Mouse (Mus musculus) kidney, postnatal 14 days (tissue): ENCODE data around the gene Cntn3.

Experiments
- DNase-seq: peaks from one replicate; pipeline ENCODE4 v3.0.0; 2022; ENCODE audit warnings: mixed read lengths

Cntn3 gene

DNA sequence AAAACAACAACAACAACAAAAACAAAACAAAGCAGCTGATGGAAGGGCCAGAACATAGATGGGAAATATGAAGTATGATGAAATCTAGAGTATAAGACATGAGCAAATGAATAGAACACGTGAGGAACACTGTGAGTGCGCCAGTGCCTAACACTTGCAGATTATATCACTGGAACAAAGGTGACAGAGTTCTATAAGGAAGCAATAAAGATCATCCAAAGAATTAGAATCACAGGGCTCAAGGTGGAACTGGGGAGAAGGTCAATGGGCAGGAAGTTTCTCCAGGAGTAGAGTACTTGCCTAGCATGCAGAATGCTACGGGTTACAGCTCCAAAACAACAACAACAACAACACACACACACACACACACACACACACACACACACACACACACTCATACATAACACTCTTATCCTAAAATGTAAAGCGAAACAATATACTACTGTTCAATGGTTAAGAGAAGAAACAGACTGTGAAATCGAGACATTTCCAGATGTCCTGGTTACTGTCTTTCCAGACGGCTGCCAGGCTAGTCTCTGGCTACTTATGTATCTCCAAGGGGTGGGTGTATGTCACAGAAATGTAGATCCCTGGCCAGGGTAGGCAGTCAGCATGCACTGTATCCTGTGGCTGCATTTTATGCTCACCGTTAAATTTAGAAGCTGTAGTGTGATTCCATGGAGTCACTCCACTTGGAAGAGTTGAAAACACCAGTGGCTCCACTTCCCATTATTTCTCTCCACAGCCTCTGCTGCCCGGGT, 94.4 kb downstream of the Cntn3 start:
- DNase-seq: no peak

DNA sequence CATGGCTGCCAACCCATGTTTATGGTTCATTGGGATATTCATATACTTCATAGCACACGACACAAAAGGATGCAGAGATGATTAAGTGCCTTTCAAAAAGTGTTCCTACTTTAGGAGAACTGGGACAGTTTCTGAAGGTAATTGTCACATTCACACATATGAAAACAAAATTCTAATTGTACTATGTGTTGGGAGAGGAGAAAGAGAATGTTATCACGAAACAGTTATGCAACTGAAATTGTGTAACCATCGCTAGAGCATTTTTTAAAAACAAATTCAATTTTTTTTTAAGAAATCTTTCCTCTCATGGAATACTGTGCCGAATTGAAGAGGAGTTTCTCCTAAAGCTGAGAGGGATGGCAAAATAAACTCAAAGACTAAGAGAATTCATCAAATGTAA, 134.5 kb downstream of the Cntn3 start:
- no peak for DNase-seq

DNA sequence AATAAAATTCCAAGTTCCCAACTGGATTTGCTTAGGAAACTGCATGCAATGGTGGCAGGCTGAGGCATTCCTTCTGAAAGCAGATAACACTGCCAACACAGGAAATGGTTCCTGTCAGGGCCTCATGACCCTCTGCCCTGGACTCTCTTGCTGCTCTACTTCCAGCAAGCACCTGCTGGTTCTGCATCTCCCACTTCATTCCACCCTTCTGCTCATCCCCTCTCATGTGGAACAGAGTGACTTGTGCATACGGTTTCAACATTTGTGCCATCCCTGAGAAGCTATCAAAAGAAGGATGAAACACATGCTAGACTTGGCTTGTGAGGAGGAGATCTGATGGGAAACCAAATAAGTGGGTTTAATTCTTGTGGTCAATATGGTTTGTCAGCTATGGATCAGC, 145.4 kb downstream of the Cntn3 start:
- DNase-seq: no peak

DNA sequence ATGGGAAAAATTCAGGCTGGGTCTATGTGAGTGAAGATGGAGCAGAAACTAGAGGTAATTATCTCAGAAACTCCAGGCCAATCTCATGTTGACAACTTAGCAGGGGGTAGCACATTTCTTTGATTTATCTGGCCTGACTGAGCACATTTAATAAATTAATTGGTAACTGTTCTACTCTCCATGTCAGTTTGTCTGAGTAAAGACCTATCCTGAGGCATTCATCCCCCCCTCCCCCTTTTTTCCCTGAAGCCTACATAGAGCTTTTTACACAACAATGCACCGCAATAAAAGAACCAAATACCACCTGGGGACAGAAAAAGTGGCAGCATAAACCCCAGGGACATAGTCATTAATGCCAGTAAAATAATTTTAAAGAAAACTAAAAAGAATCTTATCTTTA, 151.1 kb downstream of the Cntn3 start:
- no peak for DNase-seq

DNA sequence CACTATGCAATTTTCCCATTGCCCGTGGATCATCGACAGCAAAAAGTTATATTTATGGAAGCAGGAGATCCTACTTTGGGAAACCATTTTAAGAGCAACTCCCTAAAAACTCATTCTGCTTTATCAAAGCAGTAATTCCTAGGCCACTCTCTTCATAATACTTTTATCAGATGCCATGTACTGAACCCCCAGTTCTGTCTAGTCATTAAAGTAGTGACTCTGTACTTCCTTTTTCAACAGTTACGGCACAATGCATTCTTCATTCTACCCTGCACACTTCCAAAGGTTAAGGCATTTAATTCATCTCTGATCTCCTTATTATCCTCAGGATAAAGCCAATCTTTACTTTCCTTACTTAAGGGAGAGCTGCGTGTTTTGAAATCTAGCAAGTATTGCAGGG, 184.3 kb downstream of the Cntn3 start:
- DNase-seq: no peak

DNA sequence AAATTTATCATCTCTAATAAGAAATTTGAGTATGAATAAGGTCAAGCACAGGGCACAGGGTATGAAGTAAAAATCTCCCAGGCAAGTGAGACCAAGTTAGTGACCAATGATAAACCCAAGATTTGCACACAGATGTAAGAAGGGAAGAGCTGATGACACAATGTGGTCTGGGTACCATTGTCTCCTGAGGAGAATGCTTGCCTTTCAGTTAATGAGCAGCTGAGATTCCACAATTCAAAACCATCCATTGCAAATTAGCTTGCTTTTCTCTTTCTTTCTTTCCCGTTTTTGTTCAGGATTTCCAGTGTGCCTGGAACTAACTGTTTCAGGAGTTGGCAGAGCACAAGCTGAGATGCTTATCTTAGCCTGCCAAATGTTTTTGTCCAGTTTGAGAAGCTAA, 200.8 kb downstream of the Cntn3 start:
- DNase-seq: no peak

DNA sequence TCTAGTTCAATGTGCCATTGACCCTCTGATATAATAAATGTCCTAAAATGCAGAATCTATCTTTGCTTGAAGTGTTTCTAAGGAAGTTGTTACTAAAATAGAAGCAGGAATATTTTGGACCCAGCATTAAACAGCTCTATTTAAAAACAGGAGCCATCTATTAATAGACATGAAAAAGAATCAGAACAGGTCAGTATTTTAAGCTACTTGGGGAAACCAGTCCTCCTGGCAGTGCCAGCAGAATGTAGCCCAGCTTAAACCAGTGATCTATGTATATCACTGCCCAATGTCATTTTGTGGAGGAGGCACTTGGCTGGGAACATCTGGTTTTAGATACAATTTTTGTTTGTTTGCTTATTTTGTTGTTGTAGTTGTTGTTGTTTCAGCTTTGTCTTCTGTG, 209.0 kb downstream of the Cntn3 start:
- no peak for DNase-seq

DNA sequence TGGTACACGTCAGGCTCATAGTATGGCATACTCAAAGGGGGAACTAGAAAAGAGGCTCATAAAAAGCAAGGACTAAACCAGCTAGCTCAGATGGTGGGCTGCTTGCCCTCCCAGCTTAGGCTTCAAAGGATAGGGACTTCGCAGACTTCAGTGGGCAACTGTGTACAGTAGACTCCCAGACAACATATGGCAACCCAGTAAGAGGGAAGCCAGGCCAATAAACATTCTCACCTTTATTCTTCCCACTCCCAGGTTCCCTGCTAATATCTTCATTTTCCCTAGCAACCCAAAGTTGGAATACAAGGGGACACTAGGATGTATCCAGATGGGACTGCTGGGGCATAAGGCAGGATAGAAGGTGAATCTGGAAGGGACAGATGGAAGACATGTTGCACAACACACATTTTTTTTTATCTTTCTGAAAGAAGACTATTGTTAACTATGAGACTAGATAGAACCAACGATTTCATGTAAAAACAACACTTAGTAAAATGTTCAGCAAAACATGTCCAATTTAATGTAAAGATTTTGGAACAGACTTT, 209.5 kb downstream of the Cntn3 start:
- no peak for DNase-seq

DNA sequence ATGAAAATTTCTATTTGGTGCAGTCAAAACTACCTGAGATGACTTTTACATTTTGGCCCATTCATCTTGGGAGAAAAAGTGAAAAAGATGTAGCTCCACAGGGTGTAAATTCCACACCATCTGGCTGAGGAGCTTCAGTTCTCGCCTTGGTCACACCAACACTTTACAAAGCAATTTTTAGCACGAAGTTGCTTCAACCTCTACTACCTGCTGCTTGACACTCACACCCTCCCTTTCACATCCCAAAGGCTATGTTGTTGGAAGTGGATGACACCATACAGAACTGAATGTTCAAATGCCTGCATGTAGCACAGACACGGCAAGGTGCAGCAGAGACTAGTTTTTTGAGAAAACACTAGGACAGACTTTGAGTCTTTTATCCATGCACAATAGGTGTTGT, 240.8 kb downstream of the Cntn3 start:
- no peak for DNase-seq

DNA sequence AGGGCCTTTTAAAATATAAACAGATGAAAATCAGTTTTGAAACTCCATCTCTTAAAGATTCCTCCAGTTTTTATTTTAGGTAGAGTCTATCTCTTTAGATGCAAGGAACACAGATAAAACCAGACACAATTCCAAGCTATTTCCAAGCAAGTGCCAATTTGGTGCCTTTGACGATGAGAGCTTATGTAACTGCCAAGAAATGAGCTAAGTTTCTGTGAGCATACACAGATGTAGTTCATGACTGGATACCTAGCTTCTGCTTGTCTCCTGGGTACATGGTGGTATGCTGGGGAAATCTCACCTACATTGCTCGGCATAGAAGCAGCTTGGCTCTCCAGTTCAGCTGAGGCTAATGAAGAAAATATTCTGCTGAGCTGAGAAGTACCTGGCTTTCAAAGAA, 246.2 kb downstream of the Cntn3 start:
- DNase-seq: no peak

DNA sequence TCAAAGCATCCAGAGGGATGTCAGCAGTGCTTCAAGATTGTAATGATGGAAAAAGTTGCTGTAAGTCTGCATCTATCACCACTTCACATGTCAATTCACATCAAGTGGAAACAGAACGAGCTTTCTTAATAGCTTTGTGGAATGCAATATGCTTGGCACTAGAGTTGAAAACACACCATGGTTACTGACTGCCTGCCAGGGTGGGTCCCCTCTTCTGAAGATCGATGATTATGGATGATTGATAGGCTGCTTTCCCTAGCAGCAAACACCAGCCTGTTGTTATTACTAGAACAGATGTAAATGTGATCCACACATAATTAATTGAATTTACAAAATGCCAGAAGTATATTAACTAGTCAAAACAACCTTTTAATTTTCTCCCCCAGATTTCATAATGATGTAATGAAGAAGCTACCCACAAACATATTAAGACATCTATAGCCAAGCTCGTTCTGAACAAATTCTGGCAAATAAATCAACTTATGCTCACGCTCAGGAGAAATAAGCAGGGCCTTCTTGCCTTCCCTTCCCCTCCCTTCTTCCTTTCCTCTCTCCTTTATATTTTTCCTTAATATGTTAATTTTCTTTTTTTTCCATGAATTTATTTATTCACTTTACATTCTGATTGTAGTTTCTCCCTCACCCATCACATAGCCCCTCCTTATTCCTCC, 250.2 kb downstream of the Cntn3 start:
- no peak for DNase-seq

DNA sequence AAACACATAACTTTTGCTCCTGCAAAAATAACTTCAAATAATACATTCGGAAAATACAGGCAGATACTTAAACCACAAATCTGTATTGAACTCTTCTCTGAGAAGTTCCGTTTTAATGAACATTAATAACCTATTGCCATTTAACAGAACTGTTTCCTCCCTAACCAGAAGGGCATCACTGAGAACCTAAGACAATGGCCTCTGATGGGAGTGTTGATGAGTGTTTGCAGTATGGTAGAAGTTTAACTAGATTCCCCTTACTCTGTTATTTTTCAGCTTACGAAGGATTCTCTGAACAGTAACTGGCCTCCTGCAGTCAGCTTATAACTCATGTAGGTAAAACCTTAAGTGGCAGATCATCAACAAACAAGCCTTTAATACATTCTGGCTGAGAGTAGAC, 253.1 kb downstream of the Cntn3 start:
- DNase-seq: no peak

DNA sequence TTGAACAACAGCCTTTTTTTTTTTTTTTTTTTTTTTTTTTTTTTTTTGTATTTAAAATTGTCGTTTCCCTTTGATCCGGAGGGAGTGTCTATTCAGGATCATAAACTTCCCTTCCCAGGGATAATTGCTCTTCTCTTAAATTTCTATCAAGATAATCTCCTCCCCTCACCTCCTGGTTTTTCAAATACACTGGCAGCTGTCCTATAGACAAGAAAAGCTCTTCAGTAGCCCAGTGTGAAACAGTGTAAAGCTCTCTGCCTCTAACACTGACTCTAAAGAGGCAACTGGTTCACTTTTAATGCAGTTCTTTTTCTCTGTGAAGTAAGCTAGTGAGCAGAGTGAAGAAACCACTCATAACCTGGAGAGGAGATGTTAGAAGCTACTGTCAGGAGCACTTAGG, 290.0 kb downstream of the Cntn3 start:
- DNase-seq: no peak

DNA sequence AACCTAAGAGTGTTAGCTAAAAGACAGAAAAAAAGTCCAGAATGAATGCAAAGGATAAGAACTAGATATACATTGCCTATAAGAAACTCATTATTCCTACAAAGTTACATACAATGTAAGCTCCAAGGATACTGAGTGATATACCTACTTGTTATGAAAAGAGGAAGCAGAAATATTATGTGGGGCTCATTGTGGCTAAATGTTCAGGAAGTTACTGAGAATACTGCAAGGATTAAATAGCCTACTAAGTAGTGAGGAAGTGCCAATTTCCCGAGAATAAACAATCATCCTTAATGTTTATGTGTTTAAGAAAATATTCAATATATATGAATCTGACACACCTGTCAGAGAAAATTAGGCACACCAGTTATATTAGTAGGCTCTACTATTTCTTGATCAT, 341.9 kb downstream of the Cntn3 start:
- DNase-seq: no peak

DNA sequence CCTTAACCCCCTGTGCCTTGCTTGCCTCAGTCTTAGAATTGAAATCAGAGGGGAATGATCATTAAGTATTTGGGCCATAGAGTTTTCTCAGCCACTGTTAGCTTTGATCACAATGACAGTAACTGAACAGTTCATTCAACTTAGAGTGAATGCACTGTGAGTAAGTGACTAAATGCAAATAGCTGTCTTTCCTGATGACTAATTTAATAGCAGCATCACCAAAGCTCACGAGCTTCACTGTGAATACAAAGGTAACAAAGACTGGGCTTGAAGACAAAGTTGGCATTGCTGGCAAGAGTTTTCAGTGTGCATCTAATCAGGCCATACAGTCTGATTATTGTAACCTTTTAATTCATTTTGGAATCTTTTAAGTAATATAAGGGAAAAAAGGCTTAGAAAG, 386.6 kb downstream of the Cntn3 start:
- DNase-seq: no peak

DNA sequence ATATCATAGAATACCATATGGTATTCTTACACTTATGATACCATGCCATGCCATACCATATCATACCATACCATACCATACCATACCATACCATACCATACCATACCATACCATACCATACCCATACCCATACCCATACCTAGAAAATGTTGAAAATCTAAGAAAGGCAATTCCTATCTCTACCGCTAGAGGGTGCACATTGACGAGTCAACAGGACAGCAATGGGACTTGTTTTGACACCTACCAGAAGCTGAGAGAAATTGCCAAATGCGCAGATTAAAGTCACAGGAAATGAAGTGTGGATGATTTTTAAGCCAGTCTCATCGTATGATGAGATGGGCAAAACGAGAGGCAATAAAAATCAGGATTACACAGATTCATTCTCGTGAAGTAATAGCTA, 402.0 kb downstream of the Cntn3 start:
- peak; percentile 17 for DNase-seq

DNA sequence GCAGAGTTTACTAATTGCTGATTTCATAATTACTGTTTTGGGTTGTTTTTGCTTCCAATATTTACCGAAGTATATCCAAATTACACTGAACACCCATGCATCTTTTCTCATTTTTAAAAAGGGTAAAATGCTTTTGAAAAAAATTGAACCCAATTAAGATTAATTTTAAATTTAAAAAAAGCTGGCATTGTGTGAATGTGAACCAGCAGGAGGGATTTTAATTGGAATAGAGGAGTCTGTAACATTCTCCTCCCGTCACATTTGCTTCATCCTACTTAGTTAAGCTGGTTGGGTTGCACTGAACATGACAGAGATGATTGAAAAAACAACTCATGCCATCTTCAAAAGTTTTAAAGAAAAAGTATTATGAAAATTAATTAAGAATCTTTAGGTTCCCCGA, 411.7 kb downstream of the Cntn3 start:
- DNase-seq: no peak

DNA sequence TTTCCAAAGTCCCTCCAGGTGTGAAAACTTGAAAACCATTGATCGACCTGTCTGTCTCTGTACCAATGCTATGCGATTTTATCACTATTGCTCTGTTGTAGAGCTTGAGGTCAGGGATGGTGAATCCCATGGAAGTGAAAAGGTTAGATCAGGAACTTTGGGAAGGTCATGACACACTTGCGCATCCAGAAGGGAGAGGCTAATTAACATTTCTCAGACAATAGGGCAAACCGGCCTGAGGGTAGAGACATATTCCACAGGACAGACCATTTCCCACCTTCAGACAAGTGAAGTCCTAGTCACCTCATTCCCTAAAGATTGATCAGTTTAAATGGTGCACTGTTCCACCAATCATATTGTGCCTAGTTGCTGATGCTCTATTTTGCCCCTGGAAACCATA, 451.2 kb downstream of the Cntn3 start:
- no peak for DNase-seq

DNA sequence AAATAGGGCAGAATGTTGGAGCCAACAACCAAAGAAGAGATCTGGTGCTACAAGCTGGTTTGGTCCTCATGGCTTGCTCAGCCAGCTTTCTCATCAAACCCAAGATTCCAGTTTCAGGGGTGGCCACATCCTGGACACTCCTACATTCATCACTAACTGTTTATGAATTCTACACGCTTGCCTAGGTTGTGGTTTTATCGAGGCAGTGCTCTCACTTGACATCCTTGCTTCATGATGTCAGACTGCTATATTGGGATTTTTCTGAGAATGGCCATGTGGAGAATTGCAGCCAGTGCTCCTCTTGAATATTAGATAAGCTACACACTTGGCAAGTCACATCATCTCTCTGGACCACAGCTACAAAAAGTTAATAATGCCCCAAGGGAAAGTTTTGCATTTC, 452.9 kb downstream of the Cntn3 start:
- no peak for DNase-seq

DNA sequence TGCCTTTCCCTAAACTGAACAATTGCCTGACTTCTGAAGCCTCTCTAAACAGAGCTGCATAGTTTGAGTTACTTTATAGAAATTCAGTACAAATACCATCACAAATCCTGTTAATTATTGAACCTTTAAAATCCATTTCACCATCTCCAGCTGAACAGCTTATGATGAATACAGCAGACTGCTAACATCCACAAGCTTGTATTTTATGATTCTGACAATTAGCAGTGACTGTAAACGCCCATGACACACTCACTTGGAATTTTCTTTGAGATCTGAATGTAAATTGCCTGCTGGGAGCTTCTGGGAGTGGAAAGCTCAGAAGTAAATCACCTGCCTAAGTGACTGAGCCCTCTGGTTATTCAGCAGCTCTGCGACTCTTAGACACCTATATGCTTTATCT, 459.3 kb downstream of the Cntn3 start:
- no peak for DNase-seq
